Mouse (Mus musculus) midbrain, embryonic 11.5 days (tissue): ENCODE data around the gene Polr3b. TPM values are rescaled to one million over a fixed set of nuclear protein-coding genes. Genes with fewer than 3 reads are reported as not detected.

Source experiments
- ATAC-seq: fragments of 200-750 bp; cut with Nextera tagmentation; 2 replicates; pipeline ENCODE4 v1.8.0; 2017; ENCODE audit warnings: moderate TSS enrichment, moderate library complexity; ENCODE audit not compliant: low FRiP score
- DNase-seq: peaks from one replicate; pipeline ENCODE4 v3.0.0; 2015; ENCODE audit warnings: low spot score; ENCODE audit errors: missing footprints
- H3K27ac ChIP-seq: fragments of 300-500 bp; sonication (generic); 2 replicates; pipeline ENCODE4 v1.5.1; 2014; ENCODE audit warnings: low read depth, low read length
- H3K27me3 ChIP-seq: fragments of 300-500 bp; sonication (generic); 2 replicates; pipeline ENCODE4 v1.6.1; 2014; ENCODE audit warnings: mild to moderate bottlenecking, low read length, moderate library complexity, mixed read lengths; ENCODE audit not compliant: control insufficient read depth, insufficient read depth
- H3K36me3 ChIP-seq: fragments of 300-500 bp; sonication (generic); 2 replicates; pipeline ENCODE4 v1.6.1; 2014; ENCODE audit warnings: mild to moderate bottlenecking, low read length, moderate library complexity, mixed read lengths; ENCODE audit not compliant: control insufficient read depth, insufficient read depth
- H3K4me1 ChIP-seq: fragments of 300-500 bp; sonication (generic); 2 replicates; pipeline ENCODE4 v1.6.1; 2014; ENCODE audit warnings: low read length; ENCODE audit not compliant: control insufficient read depth, insufficient read depth
- H3K4me2 ChIP-seq: fragments of 300-500 bp; sonication (generic); 2 replicates; pipeline ENCODE4 v1.6.1; 2014; ENCODE audit warnings: mild to moderate bottlenecking, moderate library complexity
- H3K4me3 ChIP-seq: fragments of 300-500 bp; sonication (generic); 2 replicates; pipeline ENCODE4 v1.5.1; 2014; ENCODE audit warnings: low read depth, low read length
- H3K9ac ChIP-seq: fragments of 300-500 bp; sonication (generic); 2 replicates; pipeline ENCODE4 v1.6.1; 2014; ENCODE audit warnings: low read length
- H3K9me3 ChIP-seq: fragments of 300-500 bp; sonication (generic); 2 replicates; pipeline ENCODE4 v1.6.1; 2016; ENCODE audit warnings: low read length; ENCODE audit not compliant: control insufficient read depth
- WGBS: fragments of 180-500 bp; shearing (Covaris S2); extraction: QIAGEN DNeasy Blood & Tissue Kit; methylation state at CpG from one replicate; pipeline ENCODE4 v1.1.7; 2014; 5-methylcytosine and 5-hydroxymethylcytosine counted together
- polyA plus RNA-seq: library from polyadenylated mRNA; unstranded; fragments of >200 nt; fragmentation: Nextera tagmentation; extraction: Ambion mirVana; gene quantifications from 2 replicates; pipeline ENCODE4 v1.2.1, GENCODE M21; 2014

Gene Polr3b
- polyA plus RNA-seq, 1 experiment from 2014 or later = 16.0 TPM

GRCm38 (mm10) chr10:84604335-84604734 is 17.8 kb upstream of the Polr3b start:
- no peaks in the 10 kb centered on the region for H3K36me3 ChIP-seq
- ATAC-seq (no peak), DNase-seq (no peak)
- H3K27ac ChIP-seq = no peak overlapping the region
- H3K4me3 ChIP-seq = no peak overlapping the region
- H3K4me2 ChIP-seq = no peak overlapping the region
- H3K9me3 ChIP-seq = no peaks in the 10 kb centered on the region
- H3K4me1 ChIP-seq = no peaks in the 10 kb centered on the region
- H3K27me3 ChIP-seq = no peaks in the 10 kb centered on the region
- 69% methylated on average over 1 of the region's 1 CpGs for WGBS
- H3K9ac ChIP-seq = no peak overlapping the region

- H3K9ac ChIP-seq = no peak overlapping the region
- no peaks in the 10 kb centered on the region for H3K27me3 ChIP-seq
- H3K9me3 ChIP-seq = no peaks in the 10 kb centered on the region
- H3K36me3 ChIP-seq = no peaks in the 10 kb centered on the region
- H3K4me3 ChIP-seq = no peak overlapping the region
- peaks cover 5% of the 10 kb centered on the region; the same call in 1 of the 2 replicates for H3K4me1 ChIP-seq
- no peak overlapping the region for H3K27ac ChIP-seq
- 91% methylated on average over 3 of the region's 3 CpGs for WGBS
- DNase-seq = no peak
- ATAC-seq = no peak
- no peak overlapping the region for H3K4me2 ChIP-seq
Observed at GRCm38 (mm10) chr10:84608361-84608760, 13.7 kb upstream of the Polr3b start.

DNA sequence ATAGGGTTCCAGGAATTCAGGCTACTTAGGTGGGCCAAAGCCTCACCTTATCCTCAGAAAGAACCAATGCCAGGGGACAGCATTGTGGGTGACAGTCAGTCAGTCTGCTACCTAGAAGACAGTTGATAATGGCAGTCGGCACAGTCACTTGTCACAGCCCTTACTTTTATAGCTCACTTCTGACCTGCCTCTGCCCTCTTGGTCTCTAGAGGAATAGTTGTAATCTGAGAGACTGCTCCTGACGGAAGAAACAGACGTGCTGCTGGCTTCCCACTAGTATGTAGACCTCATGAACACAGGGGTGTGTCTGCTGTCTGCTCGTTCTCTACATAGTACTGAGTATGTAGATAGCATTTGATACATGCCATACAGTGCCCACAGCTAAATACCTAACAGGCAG is 11.8 kb upstream of the Polr3b start:
- ATAC-seq = no peak
- Histone ChIP-seq H3K4me3 (no peak overlapping the region), H3K9me3 (no peaks in the 10 kb centered on the region), H3K36me3 (no peaks in the 10 kb centered on the region), H3K9ac (no peak overlapping the region), H3K4me1 (peaks cover 5% of the 10 kb centered on the region; the same call in 1 of the 2 replicates), H3K4me2 (no peak overlapping the region), H3K27me3 (no peaks in the 10 kb centered on the region), H3K27ac (no peak overlapping the region)
- DNase-seq = no peak
- WGBS = 73% methylated on average over 4 of the region's 4 CpGs

DNA sequence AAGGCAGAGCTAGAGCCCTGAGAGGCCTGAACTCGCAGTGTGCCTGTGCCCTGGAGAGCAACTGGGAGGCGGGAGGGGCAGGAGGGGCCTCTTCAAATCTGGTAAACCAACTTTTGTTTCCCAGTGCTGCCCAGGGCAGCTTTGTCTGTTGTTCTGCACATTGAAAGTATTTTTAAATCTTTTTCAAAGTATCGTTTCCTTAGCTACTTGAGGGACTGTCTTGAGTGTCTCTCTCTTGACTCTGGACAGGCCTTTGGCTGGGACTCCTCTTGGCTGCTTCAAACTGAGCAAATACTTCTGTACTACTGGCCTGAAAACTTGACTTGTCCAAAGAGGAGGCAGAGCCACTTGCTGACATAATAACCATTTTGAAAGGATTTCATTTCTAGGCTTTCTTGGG is 11.3 kb upstream of the Polr3b start:
- Histone ChIP-seq H3K27ac (no peak overlapping the region), H3K36me3 (no peaks in the 10 kb centered on the region), H3K9ac (no peak overlapping the region), H3K4me3 (no peak overlapping the region), H3K9me3 (no peaks in the 10 kb centered on the region), H3K4me2 (no peak overlapping the region), H3K27me3 (no peaks in the 10 kb centered on the region), H3K4me1 (peaks cover 5% of the 10 kb centered on the region; the same call in 1 of the 2 replicates)
- ATAC-seq = no peak
- no peak for DNase-seq
- 70% methylated on average over 3 of the region's 3 CpGs for WGBS

DNA sequence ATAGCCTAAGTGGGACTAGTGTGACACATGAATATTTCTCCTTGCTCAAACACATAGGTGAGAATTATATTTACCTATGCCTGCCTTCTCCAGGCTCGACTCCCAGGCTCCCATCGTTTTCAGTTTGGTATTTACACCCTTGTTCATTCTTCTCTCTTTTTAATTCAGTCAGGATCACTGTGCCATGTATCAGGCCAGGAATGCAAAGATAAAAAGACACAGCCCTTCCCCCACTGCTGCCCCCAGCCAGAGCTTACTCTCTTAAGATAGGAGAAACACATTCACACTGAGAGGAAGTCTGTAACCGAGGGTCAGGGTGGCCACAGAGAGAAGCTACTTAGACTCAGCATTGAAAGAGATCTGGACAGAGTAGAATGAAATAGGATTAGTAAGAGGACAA is 10.4 kb upstream of the Polr3b start:
- 33% methylated on average over 3 of the region's 3 CpGs for WGBS
- peaks cover 5% of the 10 kb centered on the region; the same call in 1 of the 2 replicates for H3K4me1 ChIP-seq
- no peaks in the 10 kb centered on the region for H3K27me3 ChIP-seq
- H3K9ac ChIP-seq = no peak overlapping the region
- no peak overlapping the region for H3K4me3 ChIP-seq
- no peak overlapping the region for H3K27ac ChIP-seq
- DNase-seq = no peak
- no peak for ATAC-seq
- H3K36me3 ChIP-seq = no peaks in the 10 kb centered on the region
- H3K9me3 ChIP-seq = no peaks in the 10 kb centered on the region
- H3K4me2 ChIP-seq = no peak overlapping the region

- H3K4me3 ChIP-seq = no peak overlapping the region
- no peak for ATAC-seq
- H3K9me3 ChIP-seq = no peaks in the 10 kb centered on the region
- H3K4me2 ChIP-seq = no peak overlapping the region
- no peak for DNase-seq
- H3K36me3 ChIP-seq = no peaks in the 10 kb centered on the region
- no peak overlapping the region for H3K27ac ChIP-seq
- H3K9ac ChIP-seq = no peak overlapping the region
- peaks cover 5% of the 10 kb centered on the region; the same call in 1 of the 2 replicates for H3K4me1 ChIP-seq
- WGBS = 68% methylated on average over 2 of the region's 2 CpGs
- no peaks in the 10 kb centered on the region for H3K27me3 ChIP-seq
Observed at GRCm38 (mm10) chr10:84612281-84612680, 9.8 kb upstream of the Polr3b start.

DNA sequence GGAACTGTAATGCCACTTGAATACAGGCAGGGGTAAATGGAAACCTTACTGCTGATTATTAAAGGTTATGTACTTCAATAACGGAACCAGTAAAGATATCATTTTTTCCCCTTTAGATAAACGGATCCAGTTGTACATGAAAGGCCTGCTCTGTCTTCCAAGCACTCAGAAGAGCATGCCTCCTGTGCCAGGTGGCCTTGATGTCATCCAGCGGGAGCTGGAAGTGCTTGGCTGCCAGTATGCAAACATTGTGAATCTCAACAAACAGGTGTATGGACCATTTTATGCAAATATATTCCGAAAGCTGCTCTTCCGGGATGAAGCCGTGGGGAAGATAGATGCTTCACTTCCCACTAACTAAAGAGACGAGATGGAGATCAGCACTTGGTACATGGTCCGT is 8.7 kb upstream of the Polr3b start:
- ATAC-seq = no peak
- peaks cover 5% of the 10 kb centered on the region; the same call in 1 of the 2 replicates for H3K4me1 ChIP-seq
- H3K27me3 ChIP-seq = no peaks in the 10 kb centered on the region
- no peaks in the 10 kb centered on the region for H3K9me3 ChIP-seq
- WGBS = 84% methylated on average over 8 of the region's 8 CpGs
- no peak overlapping the region for H3K4me2 ChIP-seq
- no peak for DNase-seq
- H3K4me3 ChIP-seq = no peak overlapping the region
- H3K9ac ChIP-seq = no peak overlapping the region
- no peaks in the 10 kb centered on the region for H3K36me3 ChIP-seq
- no peak overlapping the region for H3K27ac ChIP-seq

DNA sequence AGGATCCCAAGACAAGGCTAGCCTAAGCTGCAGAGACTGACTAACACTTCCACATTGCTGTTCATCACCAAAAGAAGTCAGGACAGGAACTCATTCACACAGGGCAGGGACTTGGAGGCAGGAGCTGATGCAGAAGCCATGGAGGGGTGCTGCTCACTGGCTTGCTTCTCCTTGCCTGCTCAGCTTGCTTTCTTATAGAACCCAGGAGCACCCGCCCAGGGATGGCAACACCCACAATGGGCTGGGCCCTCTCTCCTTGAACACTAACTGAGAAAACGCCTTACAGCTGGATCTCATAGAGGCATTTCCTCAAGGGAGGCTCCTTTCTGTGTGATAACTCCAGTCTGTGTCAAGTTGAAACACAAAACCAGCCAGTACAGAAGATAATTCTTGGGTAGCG is 7.0 kb upstream of the Polr3b start:
- Histone ChIP-seq H3K27me3 (no peaks in the 10 kb centered on the region), H3K9ac (no peak overlapping the region), H3K27ac (no peak overlapping the region), H3K36me3 (no peaks in the 10 kb centered on the region), H3K9me3 (no peaks in the 10 kb centered on the region), H3K4me3 (no peak overlapping the region), H3K4me1 (peaks cover 5% of the 10 kb centered on the region; the same call in 1 of the 2 replicates), H3K4me2 (no peak overlapping the region)
- 80% methylated on average over 3 of the region's 3 CpGs for WGBS
- ATAC-seq (no peak), DNase-seq (no peak)

GRCm38 (mm10) chr10:84631182-84631581 is 9.1 kb downstream of the Polr3b start:
- WGBS = 64% methylated on average over 5 of the region's 5 CpGs
- Histone ChIP-seq H3K36me3 (no peaks in the 10 kb centered on the region; the same call in 1 of the 2 replicates), H3K27ac (no peak overlapping the region), H3K4me1 (no peaks in the 10 kb centered on the region), H3K27me3 (no peaks in the 10 kb centered on the region), H3K4me2 (no peak overlapping the region), H3K9me3 (no peaks in the 10 kb centered on the region), H3K9ac (no peak overlapping the region), H3K4me3 (no peak overlapping the region)
- ATAC-seq (no peak), DNase-seq (no peak)

- Histone ChIP-seq H3K4me1 (no peaks in the 10 kb centered on the region), H3K27me3 (no peaks in the 10 kb centered on the region), H3K4me3 (no peak overlapping the region), H3K9ac (no peak overlapping the region), H3K4me2 (no peak overlapping the region), H3K27ac (no peak overlapping the region), H3K9me3 (no peaks in the 10 kb centered on the region), H3K36me3 (no peaks in the 10 kb centered on the region; the same call in 1 of the 2 replicates)
- 92% methylated on average over 4 of the region's 4 CpGs for WGBS
- DNase-seq (no peak), ATAC-seq (no peak)
Observed at GRCm38 (mm10) chr10:84632005-84632404, 9.9 kb downstream of the Polr3b start.
